In genomic region chr7:143174633-143175032, GRCm38 (mm10) we compare ENCODE assay signal across 12 mouse cellular contexts.
DNase-seq lines count a peak whose midpoint lies in the region; ATAC-seq and TF ChIP-seq lines count a peak whose summit lies in the region.
"Had no signal": no experiment of that assay in that cellular context is flagged by ENCODE, and none has a peak within 500 bp of the region (broad histone marks: within the 10 kb centered on the region; RNA-seq: fewer than 3 reads in every experiment).

No protein-coding gene starts in this region.

- no peaks in the 10 kb centered on the region for H3K36me3 ChIP-seq in midbrain, embryonic 11.5 days (ENCODE audit: control insufficient read depth, insufficient read depth, low read length)
- H3K36me3 ChIP-seq in midbrain, embryonic 16.5 days (ENCODE audit: control insufficient read depth, insufficient read depth, low read length) = no peaks in the 10 kb centered on the region
- no peaks in the 10 kb centered on the region for H3K36me3 ChIP-seq in hindbrain, postnatal 0 days (ENCODE audit: insufficient read depth, low read length)
- H3K36me3 ChIP-seq in myocyte (ENCODE audit: control insufficient read depth, insufficient read depth) = no peaks in the 10 kb centered on the region

- peak; percentile 14 to 48 for DNase-seq in heart, postnatal 10 days
- DNase-seq in heart, postnatal 25 days (ENCODE audit: low spot score) = no peak
- no peak for DNase-seq in midbrain, embryonic 11.5 days (ENCODE audit: low spot score, missing footprints)
- DNase-seq in hindbrain, postnatal 0 days (ENCODE audit: low spot score) = peak; percentile 41
- no peak for DNase-seq in cerebellum, adult 2 months
- DNase-seq: gastrocnemius, postnatal 36 days; kidney, adult 9 months; liver; thymus, postnatal 14 days had no signal

- peak overlapping the region; percentile 36 for H3K27ac ChIP-seq in midbrain, embryonic 11.5 days (ENCODE audit: low read depth, low read length)
- no peak overlapping the region for H3K27ac ChIP-seq in midbrain, embryonic 16.5 days (ENCODE audit: low read length)
- H3K27ac ChIP-seq in hindbrain, postnatal 0 days = no peak overlapping the region
- H3K27ac ChIP-seq in cerebellum, adult 2 months (ENCODE audit: insufficient read depth, low read length) = no peak overlapping the region

- no peak overlapping the region for H3K9ac ChIP-seq in midbrain, embryonic 11.5 days (ENCODE audit: low read length)
- H3K9ac ChIP-seq in midbrain, embryonic 16.5 days (ENCODE audit: low read depth, low read length) = no peak overlapping the region
- no peak overlapping the region for H3K9ac ChIP-seq in hindbrain, postnatal 0 days (replicated peaks; ENCODE audit: low read length)

- no peaks in the 10 kb centered on the region for H3K79me2 ChIP-seq in myocyte (ENCODE audit: control insufficient read depth, insufficient read depth)

- 51% methylated on average over 6 of the region's 6 CpGs for WGBS in midbrain, embryonic 11.5 days
- WGBS in midbrain, embryonic 16.5 days = 19% methylated on average over 6 of the region's 6 CpGs
- WGBS in hindbrain, postnatal 0 days = 44% methylated on average over 6 of the region's 6 CpGs
- WGBS in cerebellum, adult 2 months = 54% methylated on average over 6 of the region's 6 CpGs

- intact Hi-C loops in heart, postnatal 10 days (cut with DNase I) = loop anchor here (2.0 kb wide), 1 partner anchor 18 kb away; no protein-coding TSS in a partner anchor
- intact Hi-C loops in heart, postnatal 25 days (cut with DNase I) = no loop called here

- H3K4me2 ChIP-seq in midbrain, embryonic 11.5 days = no peak overlapping the region
- H3K4me2 ChIP-seq in midbrain, embryonic 16.5 days (ENCODE audit: low read length) = no peak overlapping the region
- H3K4me2 ChIP-seq in hindbrain, postnatal 0 days (ENCODE audit: low read depth, low read length) = no peak overlapping the region
- H3K4me2 ChIP-seq in myocyte (ENCODE audit: low read depth) = no peak overlapping the region

- no peak overlapping the region for H3ac ChIP-seq in myocyte (ENCODE audit: control insufficient read depth, insufficient read length)

- H3K27me3 ChIP-seq in midbrain, embryonic 11.5 days (ENCODE audit: control insufficient read depth, insufficient read depth, low read length) = no peaks in the 10 kb centered on the region
- no peaks in the 10 kb centered on the region for H3K27me3 ChIP-seq in midbrain, embryonic 16.5 days (ENCODE audit: control insufficient read depth, insufficient read depth, low read depth, low read length)
- H3K27me3 ChIP-seq in hindbrain, postnatal 0 days (ENCODE audit: insufficient read depth, low read length) = no peaks in the 10 kb centered on the region
- H3K27me3 ChIP-seq in myocyte (ENCODE audit: control insufficient read depth, insufficient read depth, insufficient read length) = peaks cover 35% of the 10 kb centered on the region
- H3K27me3 ChIP-seq in cerebellum, adult 2 months (ENCODE audit: control insufficient read depth, insufficient read depth, low read length) = no peaks in the 10 kb centered on the region

- no peak overlapping the region for H3K4me3 ChIP-seq in midbrain, embryonic 11.5 days (ENCODE audit: low read depth, low read length)
- no peak overlapping the region for H3K4me3 ChIP-seq in midbrain, embryonic 16.5 days (ENCODE audit: low read depth, low read length)
- no peak overlapping the region for H3K4me3 ChIP-seq in hindbrain, postnatal 0 days (ENCODE audit: low read length)
- H3K4me3 ChIP-seq in myocyte = no peak overlapping the region
- H3K4me3 ChIP-seq in cerebellum, adult 2 months (replicated peaks; ENCODE audit: insufficient read depth, low read depth, low read length) = no peak overlapping the region
- H3K4me3 ChIP-seq: megakaryocyte, embryonic 14.5 days had no signal

- TF ChIP-seq CTCF in hindbrain, postnatal 0 days (IDR thresholded peaks at IDR 0.05; ENCODE audit: low read depth) = no peak
- no peak for TF ChIP-seq CTCF in cerebellum, adult 2 months (IDR thresholded peaks at IDR 0.05; ENCODE audit: borderline replicate concordance, insufficient read depth, low read depth, low read length)

- peaks cover 12% of the 10 kb centered on the region; the same call in 1 of the 2 replicates for H3K4me1 ChIP-seq in midbrain, embryonic 11.5 days (ENCODE audit: control insufficient read depth, insufficient read depth, low read length)
- no peaks in the 10 kb centered on the region for H3K4me1 ChIP-seq in midbrain, embryonic 16.5 days (ENCODE audit: control insufficient read depth, insufficient read depth, low read length)
- no peaks in the 10 kb centered on the region; the same call in 1 of the 2 replicates for H3K4me1 ChIP-seq in hindbrain, postnatal 0 days (ENCODE audit: insufficient read depth, low read length)
- no peaks in the 10 kb centered on the region for H3K4me1 ChIP-seq in cerebellum, adult 2 months (ENCODE audit: control insufficient read depth, insufficient read depth, low read length)
- H3K4me1 ChIP-seq: megakaryocyte, embryonic 14.5 days had no signal

- ATAC-seq in midbrain, embryonic 11.5 days (ENCODE audit: low FRiP score) = peak; percentile 66
- no peak for ATAC-seq in midbrain, embryonic 16.5 days
- ATAC-seq in hindbrain, postnatal 0 days = peak; percentile 76; the same call in 1 of the 2 replicates

- H3K9me3 ChIP-seq in midbrain, embryonic 11.5 days (ENCODE audit: control insufficient read depth, low read length) = no peaks in the 10 kb centered on the region
- H3K9me3 ChIP-seq in midbrain, embryonic 16.5 days (replicated peaks; ENCODE audit: control insufficient read depth, low read length, poor library complexity, severe bottlenecking) = no peaks in the 10 kb centered on the region
- no peaks in the 10 kb centered on the region for H3K9me3 ChIP-seq in hindbrain, postnatal 0 days (ENCODE audit: low read length)
- H3K9me3 ChIP-seq: megakaryocyte, embryonic 14.5 days had no signal

- TF ChIP-seq POLR2A in myocyte (IDR thresholded peaks at IDR 0.05; ENCODE audit: insufficient read length, low read depth) = no peak
- no peak for TF ChIP-seq POLR2A in cerebellum, adult 2 months (IDR thresholded peaks at IDR 0.05; ENCODE audit: borderline replicate concordance, insufficient read depth, low read length)

TF ChIP-seq in myocyte, 11 proteins besides CTCF, POLR2A, EP300 and RAD21:
- TF ChIP-seq E2F4 (IDR thresholded peaks at IDR 0.05; ENCODE audit: insufficient read depth) (no peak), CEBPB (IDR thresholded peaks at IDR 0.05; ENCODE audit: insufficient read depth, poor library complexity, severe bottlenecking) (no peak), TCF3 (IDR thresholded peaks at IDR 0.05; ENCODE audit: insufficient read length, low read depth) (peak; percentile 25), REST (IDR thresholded peaks at IDR 0.05; ENCODE audit: insufficient read depth, insufficient read length) (no peak), MAX (IDR thresholded peaks at IDR 0.05; ENCODE audit: low read depth) (no peak), USF1 (IDR thresholded peaks at IDR 0.05; ENCODE audit: low read depth) (no peak), MYOD1 (IDR thresholded peaks at IDR 0.05; ENCODE audit: control insufficient read depth in 1 of 3, insufficient read length in 2 of 3, low read depth in 2 of 3) (peak in 1 of 3 experiments; percentile 1), MYOG (IDR thresholded peaks at IDR 0.05; ENCODE audit: control insufficient read depth in 1 of 3, insufficient read depth in 1 of 3, insufficient read length in 2 of 3, low read depth in 2 of 3) (peak in 2 of 3 experiments; percentile 49 to 61), SRF (IDR thresholded peaks at IDR 0.05; ENCODE audit: control insufficient read depth, insufficient read length, low read depth) (no peak)

Comparison
In these comparisons a context has a peak if more than half of its experiments do, and no peak if none do; other contexts are left out.
1. DNase-seq: peak in heart, postnatal 10 days (2 of 2) and hindbrain, postnatal 0 days (single experiment); none in heart, postnatal 25 days (single experiment), midbrain, embryonic 11.5 days (single experiment) and cerebellum, adult 2 months (0 of 2).